Mouse (Mus musculus) bone marrow, adult 2 months (tissue): Measurements from ENCODE around the gene Rpl18a. TPM values are rescaled to one million over a fixed set of nuclear protein-coding genes. Genes with fewer than 3 reads are reported as not detected.
A peak's percentile ranks its signal among the peaks of the same experiment; 100 is the strongest.

Experiments
- H3K27ac ChIP-seq: fragments of 200-500 bp; 2 replicates; pipeline ENCODE4 v1.5.1; 2012; ENCODE audit warnings: low read depth, mild to moderate bottlenecking, control low read depth, inconsistent platforms, low read length; ENCODE audit not compliant: control insufficient read depth, poor library complexity, insufficient read depth
- H3K4me1 ChIP-seq: fragments of 200-500 bp; 2 replicates; pipeline ENCODE4 v1.6.1; 2011; ENCODE audit warnings: low read length; ENCODE audit not compliant: control insufficient read depth, insufficient read depth
- H3K4me3 ChIP-seq: fragments of 200-500 bp; replicated peaks from 2 replicates; pipeline ENCODE3; 2011; ENCODE audit warnings: mild to moderate bottlenecking, low read depth, low read length, control low read depth; ENCODE audit not compliant: control insufficient read depth
- CTCF ChIP-seq: fragments of 200-500 bp; IDR thresholded peaks from 2 replicates; pipeline ENCODE4 v1.5.1; 2011; ENCODE audit warnings: low read length, control low read depth; ENCODE audit not compliant: control insufficient read depth, insufficient read depth
- POLR2A ChIP-seq: fragments of 200-500 bp; IDR thresholded peaks from 2 replicates; pipeline ENCODE4 v1.6.1; 2011; ENCODE audit warnings: low read depth, mild to moderate bottlenecking, control low read depth, low read length, borderline replicate concordance; ENCODE audit not compliant: control insufficient read depth
- WGBS: fragments of 180-500 bp; shearing (Covaris S2); methylation state at CpG from one replicate; pipeline ENCODE4 v1.1.7; 2018; 5-methylcytosine and 5-hydroxymethylcytosine counted together
- polyA plus RNA-seq: library from polyadenylated mRNA; stranded (reverse); fragments of >200 nt; gene quantifications from 2 replicates; pipeline ENCODE4 v1.2.4, GENCODE M21; 2011; ENCODE audit warnings: low replicate concordance; ENCODE audit not compliant: missing spikeins, insufficient read depth, insufficient read length

The Rpl18a gene
- polyA plus RNA-seq, 1 experiment = 1,544 TPM

DNA sequence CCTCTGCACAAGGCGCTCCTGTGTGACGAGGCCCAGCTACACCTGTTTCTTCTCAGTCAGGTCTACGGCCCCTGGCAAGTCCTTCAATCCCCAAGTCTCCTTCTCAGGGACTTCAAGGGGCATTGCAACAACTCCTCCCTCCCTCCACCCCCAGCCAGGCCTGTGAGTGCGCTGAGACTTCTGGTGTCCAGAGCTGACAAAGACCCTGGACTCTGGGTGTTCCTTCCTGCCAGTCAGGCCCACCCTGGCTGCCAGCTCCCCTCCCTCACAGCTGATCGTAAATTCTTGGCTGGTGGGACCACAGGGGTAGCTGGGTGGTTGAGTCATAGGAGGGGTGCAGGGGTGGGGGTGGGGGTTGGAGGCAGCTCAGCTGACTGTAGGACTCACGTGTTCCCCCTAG lies 45.4 kb downstream of the Rpl18a start:
- 76% methylated on average over 6 of the region's 6 CpGs for WGBS
- Histone ChIP-seq H3K27ac (no peak overlapping the region), H3K4me1 (peaks cover 3% of the 10 kb centered on the region; the same call in 1 of the 2 replicates)

DNA sequence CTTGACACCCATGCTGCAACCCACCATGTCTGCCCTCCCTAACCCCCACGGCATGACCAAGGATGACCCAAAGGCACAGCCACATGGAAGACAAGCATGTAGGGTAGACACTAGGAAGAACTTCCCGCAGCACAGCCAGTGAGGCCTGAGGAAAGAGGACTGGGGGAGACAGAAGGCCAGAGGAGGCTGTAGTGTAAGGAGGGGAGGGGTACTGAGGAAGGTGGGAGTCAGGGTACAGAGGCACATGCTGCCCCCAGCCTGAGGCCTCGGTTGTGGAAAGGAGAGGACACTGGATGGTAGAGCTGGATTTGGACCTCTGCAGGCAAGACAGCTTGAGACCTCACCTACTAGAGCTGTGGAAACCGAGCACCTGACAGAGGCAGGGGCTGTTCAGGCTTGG lies 46.3 kb downstream of the Rpl18a start:
- Histone ChIP-seq H3K4me3 (no peak overlapping the region), H3K4me1 (peaks cover 2% of the 10 kb centered on the region; the same call in 1 of the 2 replicates), H3K27ac (no peak overlapping the region)
- no peak for TF ChIP-seq CTCF
- TF ChIP-seq POLR2A = no peak
- 77% methylated on average over 4 of the region's 4 CpGs for WGBS

More for the DNA sequence above, 45.4 kb downstream of the Rpl18a start:
- no peak for TF ChIP-seq CTCF
- no peak for TF ChIP-seq POLR2A
- H3K4me3 ChIP-seq = no peak overlapping the region

DNA sequence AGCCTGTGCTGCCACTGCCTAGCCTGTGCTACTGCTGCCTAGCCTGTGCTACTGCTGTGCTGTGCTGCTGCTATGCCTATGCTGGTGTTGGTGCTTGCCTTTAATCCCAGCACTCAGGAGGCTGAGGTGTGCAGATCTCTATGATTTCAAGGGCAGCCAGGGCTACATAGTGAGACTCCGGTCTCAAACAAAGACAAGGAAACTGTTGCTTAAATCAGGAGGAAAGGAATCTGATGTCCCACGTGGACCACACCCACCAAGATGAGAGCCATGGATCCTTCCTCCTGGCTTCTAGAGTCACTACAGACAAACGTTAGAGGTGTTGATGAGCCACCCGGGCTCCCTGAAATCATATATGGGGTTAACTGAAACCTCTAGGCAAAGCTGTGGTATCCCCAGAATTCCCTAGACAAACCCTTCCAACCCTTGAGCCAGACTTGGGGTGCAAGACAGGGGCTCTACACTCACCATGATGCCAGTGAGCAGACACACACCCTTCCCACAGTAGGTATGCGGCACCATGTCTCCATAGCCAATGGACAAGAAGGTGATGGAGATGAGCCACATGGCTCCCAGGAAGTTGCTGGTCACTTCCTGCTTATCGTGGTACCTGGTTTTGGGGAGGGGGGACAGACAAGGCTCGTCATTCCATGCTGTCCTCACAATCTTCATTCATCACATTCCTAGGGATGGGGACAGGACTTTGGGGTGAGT lies 46.9 kb downstream of the Rpl18a start:
- 69% methylated on average over 7 of the region's 7 CpGs for WGBS
- Histone ChIP-seq H3K4me3 (no peak overlapping the region), H3K27ac (no peak overlapping the region), H3K4me1 (peaks cover 2% of the 10 kb centered on the region; the same call in 1 of the 2 replicates)
- TF ChIP-seq POLR2A (no peak), CTCF (no peak)

DNA sequence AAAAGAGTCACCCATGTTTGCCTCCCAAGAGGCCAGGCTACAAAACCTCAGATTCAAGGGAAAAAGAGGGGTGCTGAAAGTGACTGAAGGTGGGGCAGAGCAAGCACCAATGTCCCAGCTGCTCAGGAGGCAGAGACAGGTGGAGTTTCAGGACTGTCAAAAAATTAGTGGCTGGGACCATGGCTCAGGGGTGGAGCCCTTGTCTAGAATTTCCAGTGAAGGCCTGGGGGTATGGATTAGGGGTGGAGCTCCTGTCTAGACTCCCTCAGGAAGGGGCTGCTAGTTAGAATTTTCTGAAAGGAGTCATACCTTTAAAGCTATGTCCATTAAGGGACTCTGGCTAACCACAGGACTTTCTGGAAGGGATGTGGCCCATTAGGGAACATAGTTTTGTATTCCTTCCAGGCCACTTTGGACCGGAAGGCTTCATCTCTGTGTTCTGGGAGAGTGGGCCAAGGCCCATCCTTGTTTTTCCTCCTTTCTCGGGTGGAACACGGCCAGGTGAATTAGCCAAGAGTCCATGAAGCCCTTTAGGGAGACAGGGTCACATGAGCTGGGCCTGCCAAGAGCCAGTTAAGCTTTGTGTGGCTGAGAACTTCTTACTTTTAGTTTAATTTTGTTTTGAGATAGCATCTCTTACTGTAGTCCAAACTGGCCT lies 47.8 kb downstream of the Rpl18a start:
- TF ChIP-seq POLR2A (no peak), CTCF (no peak)
- H3K27ac ChIP-seq = no peak overlapping the region
- 80% methylated on average over 3 of the region's 3 CpGs for WGBS
- no peak overlapping the region for H3K4me3 ChIP-seq
- H3K4me1 ChIP-seq = peaks cover 2% of the 10 kb centered on the region; the same call in 1 of the 2 replicates

DNA sequence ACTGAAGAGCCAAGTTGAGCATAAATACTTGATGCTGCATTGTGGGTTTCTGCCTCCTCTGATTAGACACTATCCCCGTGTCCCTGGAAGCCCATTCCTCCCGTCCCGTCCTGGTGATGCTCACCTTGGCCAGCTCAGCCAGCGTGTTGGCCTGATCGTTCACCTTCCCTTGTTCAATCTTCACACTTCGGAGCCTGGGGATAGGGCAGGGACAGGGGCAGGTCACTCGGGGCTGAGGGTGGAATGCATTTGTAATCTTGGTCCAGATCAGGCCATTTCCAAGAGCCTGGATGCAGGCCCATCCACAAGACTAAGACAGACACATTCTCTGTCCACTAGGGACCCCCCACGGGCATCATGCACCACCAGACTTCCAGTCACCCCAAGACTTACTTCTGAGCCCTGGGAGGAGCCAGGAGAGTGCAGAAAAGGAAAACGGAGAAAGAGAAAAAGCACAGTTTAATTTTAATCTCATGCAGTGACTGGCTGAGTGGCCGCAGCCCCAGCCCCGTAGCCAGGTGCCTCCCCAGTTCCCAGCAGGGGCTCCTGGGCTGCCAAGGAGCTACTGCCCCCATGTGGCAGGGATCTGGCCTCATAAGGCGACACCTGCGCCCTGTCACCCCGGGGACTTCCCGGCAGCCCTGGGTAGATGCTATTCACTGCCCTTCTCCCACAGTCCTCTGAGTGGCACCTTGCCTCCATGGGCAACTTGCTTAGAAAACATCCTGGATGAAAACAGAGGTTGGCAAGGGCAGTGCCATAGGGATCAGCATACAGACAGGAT lies 50.6 kb downstream of the Rpl18a start:
- no peak overlapping the region for H3K27ac ChIP-seq
- peaks cover 3% of the 10 kb centered on the region for H3K4me1 ChIP-seq
- WGBS = 49% methylated on average over 15 of the region's 15 CpGs
- TF ChIP-seq POLR2A (no peak), CTCF (0 out of 2 replicates have a peak, but pooled peaks have one; percentile 31)
- no peak overlapping the region for H3K4me3 ChIP-seq

DNA sequence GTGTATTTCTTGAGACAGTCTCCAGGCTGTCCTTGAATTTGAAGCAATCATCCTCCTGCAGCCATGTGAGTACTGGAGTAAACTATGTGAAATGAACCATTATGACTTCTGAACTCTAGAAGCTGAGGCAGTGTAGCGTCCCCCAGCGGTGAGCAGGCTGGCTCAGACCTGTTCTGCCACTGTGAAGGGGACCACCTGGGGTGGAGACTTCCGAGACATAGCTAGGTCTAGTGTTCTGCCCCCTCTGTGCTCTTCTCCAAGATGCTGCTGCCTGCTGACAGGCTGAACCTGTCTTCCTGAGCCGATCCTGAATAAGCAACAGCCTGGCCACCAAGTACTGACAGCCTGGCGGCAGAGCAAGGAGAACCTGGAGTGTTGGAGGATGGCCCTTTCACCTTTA lies 52.1 kb downstream of the Rpl18a start:
- Histone ChIP-seq H3K27ac (no peak overlapping the region), H3K4me1 (peaks cover 3% of the 10 kb centered on the region)
- WGBS = 64% methylated on average over 5 of the region's 5 CpGs

More for the DNA sequence above, 52.1 kb downstream of the Rpl18a start:
- no peak overlapping the region for H3K4me3 ChIP-seq
- TF ChIP-seq CTCF (no peak), POLR2A (no peak)

Other genes starting within 250 kb of the Rpl18a start
- gene Pgpep1, start 237.0 kb downstream of the Rpl18a start, polyA plus RNA-seq = 4.3 and 21.1 TPM in 2 replicates
- 69.2 and 119 TPM in 2 replicates for gene Lsm4, start 224.2 kb downstream of the Rpl18a start, polyA plus RNA-seq
- 48.1 and 58.0 TPM in 2 replicates for gene Jund, start 198.5 kb downstream of the Rpl18a start, polyA plus RNA-seq
- gene Iqcn, start 194.0 kb downstream of the Rpl18a start, polyA plus RNA-seq = 0.29 TPM in 1 of 2 replicates, not detected in the other
- not detected in 2 replicates for gene Gm3336, start 178.9 kb downstream of the Rpl18a start, polyA plus RNA-seq
- 2.7 and 3.2 TPM in 2 replicates for gene Pde4c, start 173.7 kb downstream of the Rpl18a start, polyA plus RNA-seq
- gene Rab3a, start 142.7 kb downstream of the Rpl18a start, polyA plus RNA-seq = 9.7 and 13.3 TPM in 2 replicates
- 15.1 and 28.2 TPM in 2 replicates for gene Mpv17l2, start 136.5 kb downstream of the Rpl18a start, polyA plus RNA-seq
- 12.8 and 19.5 TPM in 2 replicates for gene Pik3r2, start 120.7 kb downstream of the Rpl18a start, polyA plus RNA-seq
- gene Mast3, start 92.4 kb downstream of the Rpl18a start, polyA plus RNA-seq = 20.5 and 70.7 TPM in 2 replicates
- gene Il12rb1, start 89.0 kb downstream of the Rpl18a start, polyA plus RNA-seq = 0.36 and 1.9 TPM in 2 replicates
- gene Arrdc2, start 57.7 kb downstream of the Rpl18a start, polyA plus RNA-seq = 19.1 and 44.8 TPM in 2 replicates
- not detected in 2 replicates for gene Kcnn1, start 34.2 kb downstream of the Rpl18a start, polyA plus RNA-seq
- 27.6 and 41.7 TPM in 2 replicates for gene Ccdc124, start 23.5 kb downstream of the Rpl18a start, polyA plus RNA-seq
- not detected in 2 replicates for gene Slc5a5, start 4.7 kb downstream of the Rpl18a start, polyA plus RNA-seq
- 8.9 and 18.9 TPM in 2 replicates for gene Map1s, start 8.5 kb upstream of the Rpl18a start, polyA plus RNA-seq